Mouse (Mus musculus) MEL (cell line): ENCODE results near the gene Pla2g5. TPM values are rescaled to one million over a fixed set of nuclear protein-coding genes. Genes with fewer than 3 reads are reported as not detected.

ENCODE experiments used
- DNase-seq: peaks from one replicate; pipeline ENCODE4 v3.0.0; 2011; ENCODE audit warnings: low read depth, low spot score
- H3K27ac ChIP-seq: 2 replicates; pipeline ENCODE4 v1.5.1; 2012; ENCODE audit warnings: low read depth, mild to moderate bottlenecking, control low read depth, low read length, moderate library complexity; ENCODE audit not compliant: control insufficient read depth
- H3K27me3 ChIP-seq, 2 experiments: fragments of 150-350 bp in 1 of 2; sonication (generic) in 1 of 2; 2 replicates each; pipeline ENCODE4 v1.6.1; 2012; ENCODE audit warnings: low read length in 2 of 2, mild to moderate bottlenecking in 2 of 2, improper control_type of control experiment in 1 of 2, moderate library complexity in 1 of 2; ENCODE audit not compliant: insufficient read depth in 2 of 2, control insufficient read depth in 1 of 2
- H3K36me3 ChIP-seq, 2 experiments: 2 replicates each; pipeline ENCODE4 v1.6.1; 2012 to 2014; ENCODE audit warnings: low read length in 2 of 2, improper control_type of control experiment in 1 of 2, inconsistent platforms in 1 of 2, mild to moderate bottlenecking in 1 of 2; ENCODE audit not compliant: insufficient read depth in 2 of 2, control insufficient read depth in 1 of 2
- H3K4me1 ChIP-seq, 2 experiments: fragments of 150-350 bp in 1 of 2; sonication (generic) in 1 of 2; 2 replicates each; pipeline ENCODE4 v1.6.1; 2012; ENCODE audit warnings: low read length in 2 of 2, improper control_type of control experiment in 1 of 2, mild to moderate bottlenecking in 1 of 2; ENCODE audit not compliant: insufficient read depth in 2 of 2, control insufficient read depth in 1 of 2
- H3K4me3 ChIP-seq, 2 experiments: fragments of 150-350 bp in 1 of 2; sonication (generic) in 1 of 2; 2 replicates each; pipeline ENCODE4 v1.5.1; 2012; ENCODE audit warnings: low read depth in 2 of 2, low read length in 2 of 2, mild to moderate bottlenecking in 2 of 2, moderate library complexity in 2 of 2, control low read depth in 1 of 2, improper control_type of control experiment in 1 of 2; ENCODE audit not compliant: control insufficient read depth in 1 of 2, insufficient read depth in 1 of 2
- H3K79me2 ChIP-seq: 2 replicates; pipeline ENCODE4 v1.6.1; 2012; ENCODE audit warnings: mild to moderate bottlenecking, low read length, moderate library complexity; ENCODE audit not compliant: control insufficient read depth, poor library complexity, insufficient read depth
- H3K9ac ChIP-seq: 2 replicates; pipeline ENCODE4 v1.6.1; 2012; ENCODE audit warnings: low read depth, mild to moderate bottlenecking, control low read depth, low read length, moderate library complexity; ENCODE audit not compliant: control insufficient read depth, poor library complexity, severe bottlenecking
- H3K9me3 ChIP-seq: fragments of 150-350 bp; sonication (generic); replicated peaks from 2 replicates; pipeline ENCODE4 v1.6.1; 2012; ENCODE audit warnings: mild to moderate bottlenecking, low read length, improper control_type of control experiment, moderate library complexity; ENCODE audit not compliant: insufficient read depth
- BHLHE40 ChIP-seq: IDR thresholded peaks from 2 replicates; pipeline ENCODE4 v1.6.1; 2012; ENCODE audit warnings: low read depth, mild to moderate bottlenecking, inconsistent platforms, low read length, improper control_type of control experiment, borderline replicate concordance
- CHD1 ChIP-seq: IDR thresholded peaks from 2 replicates; pipeline ENCODE4 v1.6.1; 2012; ENCODE audit warnings: low read depth, mild to moderate bottlenecking, inconsistent platforms, low read length, improper control_type of control experiment
- CHD2 ChIP-seq: IDR thresholded peaks from 2 replicates; pipeline ENCODE4 v1.6.1; 2011; ENCODE audit warnings: low read length, improper control_type of control experiment
- CTCF ChIP-seq, 3 experiments: IDR thresholded peaks in 2 of 3; conservative IDR thresholded peaks in 1 of 3; 2 replicates each; pipeline ENCODE4 v1.5.1; 2011 to 2012; ENCODE audit warnings: low read length in 3 of 3, low read depth in 2 of 3, mild to moderate bottlenecking in 2 of 3, improper control_type of control experiment in 1 of 3, inconsistent platforms in 1 of 3, mixed read lengths in 1 of 3, moderate library complexity in 1 of 3; ENCODE audit not compliant: control insufficient read depth in 1 of 3, insufficient read depth in 1 of 3, poor library complexity in 1 of 3, severe bottlenecking in 1 of 3
- ELF1 ChIP-seq: IDR thresholded peaks from 2 replicates; pipeline ENCODE4 v1.6.1; 2014; ENCODE audit warnings: low read depth, mild to moderate bottlenecking, inconsistent platforms, low read length, improper control_type of control experiment, moderate library complexity
- EP300 ChIP-seq, 2 experiments: IDR thresholded peaks; 2 replicates each; pipeline ENCODE4 v1.6.1; 2011; ENCODE audit warnings: improper control_type of control experiment in 2 of 2, low read length in 2 of 2, low read depth in 1 of 2, mild to moderate bottlenecking in 1 of 2
- ETS1 ChIP-seq: IDR thresholded peaks from 2 replicates; pipeline ENCODE4 v1.6.1; 2012; ENCODE audit warnings: low read depth, mild to moderate bottlenecking, inconsistent platforms, low read length, improper control_type of control experiment, moderate library complexity
- GABPA ChIP-seq: IDR thresholded peaks from 2 replicates; pipeline ENCODE4 v1.6.1; 2012; ENCODE audit warnings: low read depth, mild to moderate bottlenecking, inconsistent platforms, low read length, improper control_type of control experiment, moderate library complexity
- GATA1 ChIP-seq: IDR thresholded peaks from 2 replicates; pipeline ENCODE4 v1.6.1; 2011; ENCODE audit warnings: low read depth, low read length, improper control_type of control experiment
- HCFC1 ChIP-seq: IDR thresholded peaks from 2 replicates; pipeline ENCODE4 v1.6.1; 2012; ENCODE audit warnings: low read depth, mild to moderate bottlenecking, inconsistent platforms, low read length, improper control_type of control experiment, moderate library complexity
- MAX ChIP-seq: IDR thresholded peaks from 2 replicates; pipeline ENCODE4 v1.6.1; 2011; ENCODE audit warnings: low read length, improper control_type of control experiment
- MEF2A ChIP-seq: IDR thresholded peaks from 2 replicates; pipeline ENCODE4 v1.6.1; 2014; ENCODE audit warnings: low read depth, mild to moderate bottlenecking, inconsistent platforms, low read length, improper control_type of control experiment; ENCODE audit not compliant: poor library complexity, insufficient replicate concordance, severe bottlenecking; ENCODE audit errors: extremely low read depth
- MXI1 ChIP-seq: IDR thresholded peaks from 2 replicates; pipeline ENCODE4 v1.6.1; 2011; ENCODE audit warnings: mild to moderate bottlenecking, low read depth, low read length, improper control_type of control experiment
- MYC ChIP-seq: IDR thresholded peaks from 2 replicates; pipeline ENCODE4 v1.6.1; 2011; ENCODE audit warnings: low read depth, mild to moderate bottlenecking, low read length, improper control_type of control experiment, moderate library complexity
- POLR2A ChIP-seq, 2 experiments: IDR thresholded peaks; 2 replicates each; pipeline ENCODE4 v1.6.1; 2011 to 2012; ENCODE audit warnings: low read length in 2 of 2, mild to moderate bottlenecking in 2 of 2, control low read depth in 1 of 2, improper control_type of control experiment in 1 of 2, low read depth in 1 of 2, moderate library complexity in 1 of 2; ENCODE audit not compliant: control insufficient read depth in 1 of 2, insufficient read depth in 1 of 2, poor library complexity in 1 of 2
- POLR2AphosphoS2 ChIP-seq: IDR thresholded peaks from 2 replicates; pipeline ENCODE4 v1.6.1; 2011; ENCODE audit warnings: low read length, improper control_type of control experiment
- RAD21 ChIP-seq: IDR thresholded peaks from 2 replicates; pipeline ENCODE4 v1.6.1; 2011; ENCODE audit warnings: mild to moderate bottlenecking, low read depth, low read length, improper control_type of control experiment
- SIN3A ChIP-seq: IDR thresholded peaks from 2 replicates; pipeline ENCODE4 v1.6.1; 2012; ENCODE audit warnings: low read length, improper control_type of control experiment, inconsistent platforms
- SMC3 ChIP-seq: IDR thresholded peaks from 2 replicates; pipeline ENCODE4 v1.6.1; 2011; ENCODE audit warnings: low read depth, low read length, improper control_type of control experiment
- TBP ChIP-seq: IDR thresholded peaks from 2 replicates; pipeline ENCODE4 v1.8.0; 2011; ENCODE audit warnings: low read depth, low read length, improper control_type of control experiment
- TCF12 ChIP-seq: IDR thresholded peaks from 2 replicates; pipeline ENCODE4 v1.6.1; 2014; ENCODE audit warnings: low read depth, mild to moderate bottlenecking, inconsistent platforms, low read length, improper control_type of control experiment, moderate library complexity
- UBTF ChIP-seq: IDR thresholded peaks from 2 replicates; pipeline ENCODE4 v1.6.1; 2012; ENCODE audit warnings: low read depth, mild to moderate bottlenecking, inconsistent platforms, low read length, improper control_type of control experiment, moderate library complexity, borderline replicate concordance; ENCODE audit not compliant: insufficient read depth
- USF1 ChIP-seq: IDR thresholded peaks from 2 replicates; pipeline ENCODE4 v1.6.1; 2014; ENCODE audit warnings: low read depth, mild to moderate bottlenecking, inconsistent platforms, low read length, improper control_type of control experiment, moderate library complexity
- USF2 ChIP-seq, 2 experiments: IDR thresholded peaks; 2 replicates each; pipeline ENCODE4 v1.6.1; 2011 to 2012; ENCODE audit warnings: improper control_type of control experiment in 2 of 2, low read length in 2 of 2, borderline replicate concordance in 1 of 2, inconsistent platforms in 1 of 2, low read depth in 1 of 2, mild to moderate bottlenecking in 1 of 2; ENCODE audit not compliant: insufficient read depth in 1 of 2
- ZMIZ1 ChIP-seq: IDR thresholded peaks from 2 replicates; pipeline ENCODE4 v1.6.1; 2012; ENCODE audit warnings: low read depth, mild to moderate bottlenecking, inconsistent platforms, low read length, improper control_type of control experiment, moderate library complexity
- polyA plus RNA-seq, 2 experiments: library from polyadenylated mRNA; stranded (reverse) in 1 of 2; unstranded in 1 of 2; fragments of >175 nt in 1 of 2; fragments of >200 nt in 1 of 2; gene quantifications; 2 replicates each; pipeline versions ENCODE4 v1.2.1 to v1.2.4; 2012; ENCODE audit warnings: low replicate concordance in 2 of 2, low read depth in 1 of 2; ENCODE audit not compliant: insufficient read length in 2 of 2, insufficient read depth in 1 of 2, missing spikeins in 1 of 2
- total RNA-seq: library from RNA; depleted of rRNA; stranded (reverse); fragments of 300-350 nt; gene quantifications from 2 replicates; pipeline ENCODE4 v1.2.3, GENCODE M21; 2012

Gene Pla2g5
- total and polyA plus RNA-seq, 3 experiments = not detected

DNA sequence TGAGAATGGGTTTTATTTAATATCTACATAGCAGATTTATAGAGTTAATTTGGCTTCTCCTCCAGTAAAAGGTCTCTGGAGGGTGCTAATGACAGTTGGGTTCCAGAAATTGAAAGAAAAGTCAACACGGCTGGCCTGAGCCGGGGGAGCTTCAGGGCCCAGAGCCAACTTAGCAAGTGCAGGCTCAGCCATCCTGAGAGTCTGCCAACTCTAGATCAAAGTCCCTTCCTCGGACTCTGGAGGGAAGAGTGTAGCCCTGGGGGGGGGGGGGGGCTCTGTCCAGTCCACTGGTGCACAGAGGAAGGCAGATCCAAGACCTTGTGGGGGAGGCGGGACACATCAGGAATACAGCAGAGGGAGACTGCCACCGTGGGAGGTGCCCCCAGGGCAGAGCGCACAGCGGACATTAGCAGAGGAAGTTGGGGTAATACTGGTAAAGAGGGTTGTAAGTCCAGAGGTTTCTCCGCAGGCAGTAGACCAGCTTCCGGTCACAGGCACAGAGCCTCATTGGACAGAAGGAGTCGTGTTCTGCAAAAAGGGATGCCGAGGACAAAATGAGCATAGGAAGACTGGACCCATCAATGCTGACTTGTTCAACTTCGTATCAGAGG, 63.0 kb downstream of the Pla2g5 start (continued):
- TF ChIP-seq GABPA (no peak), MEF2A (no peak)

DNA sequence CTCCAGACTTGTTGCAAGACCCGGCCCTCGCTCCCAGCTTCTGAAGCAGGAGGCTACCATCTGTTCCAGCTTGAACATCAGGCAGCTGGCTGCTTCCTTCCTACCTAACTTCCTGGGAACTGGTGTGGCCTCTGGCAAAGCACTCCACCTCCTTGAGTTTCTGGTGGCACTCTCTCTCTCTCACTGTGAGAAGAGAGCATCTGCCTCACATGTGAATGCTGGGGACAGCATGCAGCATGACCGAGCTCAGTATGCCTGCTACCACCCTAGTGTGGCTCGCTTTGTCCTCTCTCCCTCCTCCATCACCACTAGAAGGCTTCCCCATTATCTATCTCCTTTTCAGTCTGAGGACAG, 66.1 kb downstream of the Pla2g5 start:
- Histone ChIP-seq H3K36me3 (no peaks in the 10 kb centered on the region), H3K27ac (no peak overlapping the region), H3K4me3 (no peak overlapping the region), H3K27me3 (no peaks in the 10 kb centered on the region), H3K4me1 (no peaks in the 10 kb centered on the region), H3K9me3 (no peaks in the 10 kb centered on the region), H3K9ac (no peak overlapping the region), H3K79me2 (no peaks in the 10 kb centered on the region)
- no peak for DNase-seq
- TF ChIP-seq SIN3A (no peak), CHD1 (no peak), MYC (no peak), CHD2 (no peak), POLR2AphosphoS2 (no peak), UBTF (no peak), POLR2A (IDR thresholded peaks at IDR 0.05; ENCODE audit: control insufficient read depth in 1 of 2, insufficient read depth in 1 of 2, low read depth in 1 of 2, low read length in 2 of 2, poor library complexity in 1 of 2) (no peak), BHLHE40 (no peak), HCFC1 (no peak), SMC3 (no peak), USF2 (IDR thresholded peaks at IDR 0.05; ENCODE audit: borderline replicate concordance in 1 of 2, insufficient read depth in 1 of 2, low read depth in 1 of 2, low read length in 2 of 2) (no peak), TBP (no peak), MAX (no peak)

DNA sequence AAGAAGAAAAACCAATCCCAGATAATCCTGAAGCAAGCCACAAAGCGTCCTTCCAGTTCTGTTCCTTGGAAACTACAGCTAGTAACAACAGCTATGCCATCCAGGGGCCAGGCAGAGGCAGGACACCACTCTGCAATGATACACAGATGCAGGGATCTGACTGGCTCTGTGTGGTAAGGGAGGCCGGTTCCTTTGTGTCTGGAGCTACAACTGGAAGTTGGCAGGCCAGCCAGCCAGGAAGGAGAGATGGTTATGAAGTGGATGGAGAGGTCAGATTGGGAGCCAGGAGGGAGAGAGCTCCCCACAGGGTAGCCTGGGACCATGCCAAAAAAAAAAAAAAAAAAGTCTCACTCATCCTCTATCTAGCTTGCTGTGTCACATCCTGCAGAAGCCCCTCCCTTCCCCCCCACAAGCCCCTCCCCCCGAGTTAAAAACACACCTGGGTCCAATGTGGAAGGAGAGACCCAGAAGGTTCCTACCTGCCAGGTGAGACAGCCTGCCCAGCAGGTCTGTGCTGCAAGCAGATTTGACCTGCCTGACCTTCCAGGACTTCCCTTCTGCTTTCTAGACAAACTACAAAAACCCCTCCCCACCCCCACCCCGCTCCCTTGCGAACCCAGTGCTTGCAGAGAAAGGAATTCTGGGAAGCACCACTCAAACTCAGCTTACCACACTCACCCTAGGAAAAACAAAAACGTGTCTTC, 66.6 kb downstream of the Pla2g5 start:
- TF ChIP-seq MXI1 (no peak), HCFC1 (no peak), CHD2 (no peak), ETS1 (no peak), BHLHE40 (no peak), ZMIZ1 (no peak), CHD1 (no peak), POLR2AphosphoS2 (no peak), USF2 (IDR thresholded peaks at IDR 0.05; ENCODE audit: borderline replicate concordance in 1 of 2, insufficient read depth in 1 of 2, low read depth in 1 of 2, low read length in 2 of 2) (no peak), RAD21 (no peak), USF1 (no peak), SMC3 (no peak), GATA1 (no peak), POLR2A (IDR thresholded peaks at IDR 0.05; ENCODE audit: control insufficient read depth in 1 of 2, insufficient read depth in 1 of 2, low read depth in 1 of 2, low read length in 2 of 2, poor library complexity in 1 of 2) (no peak), ELF1 (no peak), MEF2A (no peak), EP300 (IDR thresholded peaks at IDR 0.05; ENCODE audit: low read depth in 1 of 2, low read length in 2 of 2) (no peak), CTCF (IDR thresholded peaks at IDR 0.05 in 2 of 3, conservative IDR thresholded peaks at IDR 0.05 in 1 of 3; ENCODE audit: control insufficient read depth in 1 of 3, insufficient read depth in 1 of 3, low read depth in 2 of 3, low read length in 3 of 3, poor library complexity in 1 of 3, severe bottlenecking in 1 of 3) (no peak), UBTF (no peak), TCF12 (no peak)
- no peaks in the 10 kb centered on the region for H3K79me2 ChIP-seq
- no peak overlapping the region for H3K27ac ChIP-seq

More for the DNA sequence above, 66.6 kb downstream of the Pla2g5 start:
- H3K9me3 ChIP-seq = no peaks in the 10 kb centered on the region
- no peaks in the 10 kb centered on the region for H3K4me1 ChIP-seq
- H3K36me3 ChIP-seq = no peaks in the 10 kb centered on the region
- no peak overlapping the region for H3K4me3 ChIP-seq
- DNase-seq = no peak
- H3K27me3 ChIP-seq = no peaks in the 10 kb centered on the region
- H3K9ac ChIP-seq = no peak overlapping the region
